Mouse (Mus musculus) lung, postnatal 10 days (tissue): Measurements from ENCODE around the gene Catspere2.

Experiments used
- DNase-seq: peaks from one replicate; pipeline ENCODE4 v3.0.0; 2021

Catspere2 gene

DNA sequence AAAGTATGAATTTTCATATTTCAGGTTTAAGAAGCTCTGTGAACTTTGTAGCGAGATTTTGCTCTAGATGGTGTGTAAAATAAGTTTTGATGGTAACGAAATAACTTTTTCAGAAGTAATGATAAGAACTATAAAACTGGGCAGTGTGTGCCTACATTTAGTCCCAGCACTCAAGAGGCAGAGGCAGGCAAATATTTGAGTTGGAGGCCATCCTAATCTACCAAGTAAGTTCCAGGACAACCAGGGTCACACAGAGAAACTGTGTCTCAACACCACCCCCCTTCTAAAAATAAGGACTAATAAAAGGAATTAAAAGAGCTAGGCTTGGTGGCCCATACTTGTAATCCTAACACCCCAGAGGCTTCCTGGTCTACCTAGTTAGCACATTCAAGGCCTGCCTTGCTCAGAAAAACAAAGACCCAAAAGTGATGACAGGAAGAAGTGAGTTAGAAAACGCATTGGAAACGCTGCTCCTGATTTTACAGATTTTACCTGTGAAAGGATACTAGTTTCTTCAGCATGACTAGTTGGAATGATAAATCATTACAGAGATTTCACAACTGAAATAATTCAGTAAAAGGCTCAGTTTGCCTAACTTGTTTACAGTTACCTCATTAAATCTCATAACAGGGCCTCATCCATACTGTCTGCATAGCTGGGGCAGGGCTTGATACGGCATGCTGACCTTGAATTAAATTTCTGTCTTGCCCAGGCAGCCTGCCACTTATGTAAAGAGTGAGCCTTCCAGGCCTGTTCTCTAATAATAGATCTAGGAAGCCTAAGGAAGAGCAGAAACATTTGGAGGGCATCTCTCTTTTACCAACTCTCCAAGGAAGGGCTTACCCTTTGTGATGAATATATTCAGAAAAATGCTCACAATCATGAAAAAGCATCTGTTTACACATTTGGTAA lies 236.2 kb downstream of the Catspere2 start:
- peak; percentile 13 for DNase-seq
